Mouse (Mus musculus): ENCODE results near the gene Lrit2. TPM values are rescaled to one million over a fixed set of nuclear protein-coding genes. Genes with fewer than 3 reads are reported as not detected.

Lrit2 gene
- not detected in 2 replicates for polyA plus RNA-seq (2015; fragmentation: Nextera tagmentation; extraction: Ambion mirVana)

DNA sequence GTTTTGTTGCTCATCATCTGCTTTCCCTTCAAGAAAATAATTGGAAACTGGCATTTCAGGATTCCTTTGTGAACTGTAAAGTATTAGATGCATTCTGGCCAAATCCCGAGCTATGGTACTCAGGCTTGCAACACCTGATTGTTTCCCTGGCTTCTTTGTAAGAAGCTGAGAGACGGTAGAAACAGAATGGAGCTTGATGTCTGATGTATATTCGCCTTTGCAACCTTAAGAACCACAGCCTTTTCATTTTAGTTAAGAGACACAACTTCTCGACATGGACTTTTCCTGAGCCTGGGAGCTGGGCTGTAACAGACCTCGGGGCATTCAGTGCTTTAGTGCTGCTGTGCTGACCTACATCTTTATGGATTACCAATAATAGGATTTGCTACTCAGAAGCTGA is at the start of gene Lrit2:
TSS of gene Lrit2 (plus strand) at position 301 of the 400 bp plus-strand sequence.
- H3K27ac ChIP-seq = no peak within 1 kb of the TSS
- H3K9me3 ChIP-seq (replicated peaks) = no peaks in the 10 kb centered on the region
- H3K4me1 ChIP-seq (replicated peaks) = no peaks in the 10 kb centered on the region
- H3K27me3 ChIP-seq = no peaks in the 10 kb centered on the region
- no peaks in the 10 kb centered on the region for H3K36me3 ChIP-seq
- no peak within 1 kb of the TSS for H3K4me3 ChIP-seq (replicated peaks)
- no peak for ATAC-seq (ENCODE audit: low read depth)
- 61% methylated on average over 5 of the region's 5 CpGs for WGBS (ENCODE audit: insufficient replicate concordance)
- H3K4me2 ChIP-seq = no peak within 1 kb of the TSS
- DNase-seq = no peak
- H3K9ac ChIP-seq = no peak within 1 kb of the TSS

- Histone ChIP-seq H3K9ac (no peak overlapping the region), H3K4me1 (replicated peaks) (no peaks in the 10 kb centered on the region), H3K27me3 (no peaks in the 10 kb centered on the region), H3K4me2 (no peak overlapping the region), H3K4me3 (replicated peaks) (no peak overlapping the region), H3K36me3 (no peaks in the 10 kb centered on the region), H3K9me3 (replicated peaks) (no peaks in the 10 kb centered on the region), H3K27ac (no peak overlapping the region)
- no peak for DNase-seq
- 49% methylated on average over 4 of the region's 4 CpGs for WGBS (ENCODE audit: insufficient replicate concordance)
- ATAC-seq (ENCODE audit: low read depth) = no peak
Measured at GRCm38 (mm10) chr14:37027248-37027933, 40.3 kb upstream of the Lrit2 start.

DNA sequence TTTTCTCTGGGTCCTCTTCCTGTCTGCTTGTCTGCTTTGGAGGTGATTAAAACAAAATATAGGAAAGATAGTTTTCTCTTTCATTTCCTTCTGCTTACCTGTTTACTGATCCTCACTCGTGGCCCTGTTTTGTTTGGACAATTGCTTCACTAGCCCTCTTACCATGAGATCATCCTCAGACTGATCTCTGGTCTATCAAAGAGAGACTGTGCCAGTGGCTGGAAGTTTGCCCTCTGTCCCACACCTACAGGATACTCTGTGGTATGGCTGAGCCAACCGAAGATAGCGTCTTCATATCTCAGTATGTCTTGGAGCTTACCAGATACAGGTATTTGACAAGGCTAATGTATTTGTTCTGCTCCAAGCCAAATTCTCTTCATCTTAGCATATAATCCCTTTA is 39.8 kb upstream of the Lrit2 start:
- H3K4me3 ChIP-seq (replicated peaks) = no peak overlapping the region
- ATAC-seq (ENCODE audit: low read depth) (no peak), DNase-seq (no peak)
- H3K4me2 ChIP-seq = no peak overlapping the region
- no peaks in the 10 kb centered on the region for H3K27me3 ChIP-seq
- no peak overlapping the region for H3K27ac ChIP-seq
- 73% methylated on average over 3 of the region's 3 CpGs for WGBS (ENCODE audit: insufficient replicate concordance)
- no peak overlapping the region for H3K9ac ChIP-seq
- no peaks in the 10 kb centered on the region for H3K9me3 ChIP-seq (replicated peaks)
- H3K4me1 ChIP-seq (replicated peaks) = no peaks in the 10 kb centered on the region
- H3K36me3 ChIP-seq = no peaks in the 10 kb centered on the region

GRCm38 (mm10) chr14:37028555-37028954 is 39.2 kb upstream of the Lrit2 start:
- DNase-seq (no peak), ATAC-seq (ENCODE audit: low read depth) (no peak)
- no peak overlapping the region for H3K9ac ChIP-seq
- H3K9me3 ChIP-seq (replicated peaks) = no peaks in the 10 kb centered on the region
- H3K4me1 ChIP-seq (replicated peaks) = no peaks in the 10 kb centered on the region
- H3K4me3 ChIP-seq (replicated peaks) = no peak overlapping the region
- H3K4me2 ChIP-seq = no peak overlapping the region
- no peaks in the 10 kb centered on the region for H3K27me3 ChIP-seq
- no peaks in the 10 kb centered on the region for H3K36me3 ChIP-seq
- WGBS (ENCODE audit: insufficient replicate concordance) = 65% methylated on average over 3 of the region's 3 CpGs
- H3K27ac ChIP-seq = no peak overlapping the region

GRCm38 (mm10) chr14:37032481-37033104 is 35.1 kb upstream of the Lrit2 start:
- Histone ChIP-seq H3K36me3 (no peaks in the 10 kb centered on the region), H3K4me3 (replicated peaks) (no peak overlapping the region), H3K4me1 (replicated peaks) (no peaks in the 10 kb centered on the region), H3K9me3 (replicated peaks) (no peaks in the 10 kb centered on the region), H3K4me2 (no peak overlapping the region), H3K27me3 (no peaks in the 10 kb centered on the region), H3K9ac (no peak overlapping the region), H3K27ac (no peak overlapping the region)
- ATAC-seq (ENCODE audit: low read depth) (no peak), DNase-seq (no peak)
- WGBS (ENCODE audit: insufficient replicate concordance) = 70% methylated on average over 11 of the region's 11 CpGs

DNA sequence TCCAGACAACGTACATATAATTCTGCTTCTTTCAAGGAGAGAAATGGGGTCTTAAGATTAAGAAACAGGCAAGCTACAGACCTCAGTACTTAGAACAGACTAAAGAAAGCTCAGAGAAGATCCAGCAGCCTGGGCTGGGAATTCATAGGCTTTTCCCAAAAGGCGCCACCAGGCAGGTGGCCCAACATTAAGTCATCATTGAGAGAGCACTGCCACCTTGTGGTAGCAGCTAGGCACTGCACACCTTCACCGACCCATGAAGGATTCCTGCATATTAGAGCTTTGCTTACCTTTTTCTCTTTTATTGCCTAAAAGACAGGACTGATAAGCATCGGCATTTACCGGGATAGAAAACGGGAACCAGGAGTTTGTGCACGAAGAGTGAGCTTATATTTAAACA is 34.5 kb upstream of the Lrit2 start:
- H3K36me3 ChIP-seq = no peaks in the 10 kb centered on the region
- WGBS (ENCODE audit: insufficient replicate concordance) = 16% methylated on average over 7 of the region's 7 CpGs
- ATAC-seq (ENCODE audit: low read depth) = no peak

GRCm38 (mm10) chr14:37034432-37034831 is 33.3 kb upstream of the Lrit2 start:
- ATAC-seq (ENCODE audit: low read depth) = no peak
- Histone ChIP-seq H3K4me2 (no peak overlapping the region), H3K9ac (no peak overlapping the region), H3K9me3 (replicated peaks) (no peaks in the 10 kb centered on the region), H3K27me3 (no peaks in the 10 kb centered on the region), H3K27ac (no peak overlapping the region), H3K36me3 (no peaks in the 10 kb centered on the region), H3K4me1 (replicated peaks) (no peaks in the 10 kb centered on the region), H3K4me3 (replicated peaks) (no peak overlapping the region)
- no peak for DNase-seq
- WGBS (ENCODE audit: insufficient replicate concordance) = 41% methylated on average over 5 of the region's 5 CpGs

More for the DNA sequence above, 34.5 kb upstream of the Lrit2 start:
- Histone ChIP-seq H3K9ac (no peak overlapping the region), H3K4me2 (no peak overlapping the region), H3K4me1 (replicated peaks) (no peaks in the 10 kb centered on the region), H3K27me3 (no peaks in the 10 kb centered on the region), H3K27ac (no peak overlapping the region), H3K9me3 (replicated peaks) (no peaks in the 10 kb centered on the region), H3K4me3 (replicated peaks) (no peak overlapping the region)
- no peak for DNase-seq

- H3K9ac ChIP-seq = no peak within 1 kb of the TSS
- no peaks in the 10 kb centered on the region for H3K36me3 ChIP-seq
- DNase-seq = no peak
- H3K4me1 ChIP-seq (replicated peaks) = no peaks in the 10 kb centered on the region
- no peak within 1 kb of the TSS for H3K4me3 ChIP-seq (replicated peaks)
- WGBS (ENCODE audit: insufficient replicate concordance) = 50% methylated on average over 1 of the region's 1 CpGs
- H3K4me2 ChIP-seq = no peak within 1 kb of the TSS
- no peaks in the 10 kb centered on the region for H3K9me3 ChIP-seq (replicated peaks)
- no peak for ATAC-seq (ENCODE audit: low read depth)
- no peak within 1 kb of the TSS for H3K27ac ChIP-seq
- H3K27me3 ChIP-seq = no peaks in the 10 kb centered on the region
Measured at GRCm38 (mm10) chr14:37048914-37049410, 18.8 kb upstream of the Lrit2 start, which contains the start of gene Rgr. Gene Rgr, minus strand, starts transcription at chr14:37048964.

- no peak for ATAC-seq (ENCODE audit: low read depth)
- H3K4me3 ChIP-seq (replicated peaks) = no peak overlapping the region
- H3K27me3 ChIP-seq = no peaks in the 10 kb centered on the region
- H3K9ac ChIP-seq = no peak overlapping the region
- no peaks in the 10 kb centered on the region for H3K4me1 ChIP-seq (replicated peaks)
- DNase-seq = no peak
- WGBS (ENCODE audit: insufficient replicate concordance) = 38% methylated on average over 2 of the region's 2 CpGs
- H3K4me2 ChIP-seq = no peak overlapping the region
- no peak overlapping the region for H3K27ac ChIP-seq
- H3K9me3 ChIP-seq (replicated peaks) = no peaks in the 10 kb centered on the region
- H3K36me3 ChIP-seq = no peaks in the 10 kb centered on the region
Measured at GRCm38 (mm10) chr14:37064849-37065248, 2.9 kb upstream of the Lrit2 start.

DNA sequence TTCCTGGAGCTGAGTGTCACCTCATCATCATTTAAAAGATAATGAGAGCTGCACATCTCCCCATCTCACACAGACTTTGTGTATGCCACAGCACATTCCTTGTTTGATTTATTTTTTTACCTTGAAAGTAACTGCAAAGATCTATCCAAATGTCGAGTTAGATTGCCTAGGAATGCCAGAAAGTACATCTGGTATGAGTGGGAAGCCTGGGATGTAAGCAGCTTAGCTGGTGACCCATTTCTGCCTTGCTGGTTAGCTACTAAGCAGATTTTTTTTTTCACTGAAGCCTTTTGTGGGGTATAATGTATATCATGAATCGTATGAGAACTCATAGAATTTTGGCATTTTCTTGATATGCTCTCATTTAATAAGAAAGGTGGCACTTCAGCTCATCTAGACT is 1.1 kb upstream of the Lrit2 start:
- Histone ChIP-seq H3K9me3 (replicated peaks) (no peaks in the 10 kb centered on the region), H3K4me1 (replicated peaks) (no peaks in the 10 kb centered on the region)
- WGBS (ENCODE audit: insufficient replicate concordance) = 40% methylated on average over 2 of the region's 2 CpGs

DNA sequence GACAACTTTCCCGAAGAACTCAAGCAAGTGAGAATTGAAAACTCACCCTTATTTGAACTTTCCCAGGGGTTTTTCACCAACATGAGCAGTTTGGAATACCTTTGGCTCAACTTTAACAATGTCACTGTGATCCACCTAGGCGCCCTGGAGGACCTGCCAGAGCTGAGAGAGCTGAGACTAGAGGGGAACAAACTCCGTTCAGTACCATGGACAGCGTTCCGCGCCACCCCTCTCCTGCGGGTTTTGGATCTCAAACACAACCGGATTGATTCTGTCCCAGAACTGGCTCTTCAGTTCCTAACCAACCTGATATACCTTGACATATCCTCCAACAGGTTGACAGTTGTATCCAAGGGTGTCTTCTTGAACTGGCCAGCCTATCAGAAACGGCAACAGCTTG is 787 bp downstream of the Lrit2 start:
- Histone ChIP-seq H3K4me3 (replicated peaks) (no peak overlapping the region), H3K4me1 (replicated peaks) (no peaks in the 10 kb centered on the region), H3K27me3 (no peaks in the 10 kb centered on the region), H3K9ac (no peak overlapping the region), H3K36me3 (no peaks in the 10 kb centered on the region), H3K27ac (no peak overlapping the region), H3K4me2 (no peak overlapping the region), H3K9me3 (replicated peaks) (no peaks in the 10 kb centered on the region)
- peak; percentile 3 for DNase-seq
- WGBS (ENCODE audit: insufficient replicate concordance) = 17% methylated on average over 9 of the region's 9 CpGs
- no peak for ATAC-seq (ENCODE audit: low read depth)

More for the DNA sequence above, 1.1 kb upstream of the Lrit2 start:
- Histone ChIP-seq H3K4me2 (no peak overlapping the region), H3K36me3 (no peaks in the 10 kb centered on the region), H3K9ac (no peak overlapping the region), H3K27ac (no peak overlapping the region), H3K27me3 (no peaks in the 10 kb centered on the region), H3K4me3 (replicated peaks) (no peak overlapping the region)
- ATAC-seq (ENCODE audit: low read depth) = no peak
- no peak for DNase-seq

DNA sequence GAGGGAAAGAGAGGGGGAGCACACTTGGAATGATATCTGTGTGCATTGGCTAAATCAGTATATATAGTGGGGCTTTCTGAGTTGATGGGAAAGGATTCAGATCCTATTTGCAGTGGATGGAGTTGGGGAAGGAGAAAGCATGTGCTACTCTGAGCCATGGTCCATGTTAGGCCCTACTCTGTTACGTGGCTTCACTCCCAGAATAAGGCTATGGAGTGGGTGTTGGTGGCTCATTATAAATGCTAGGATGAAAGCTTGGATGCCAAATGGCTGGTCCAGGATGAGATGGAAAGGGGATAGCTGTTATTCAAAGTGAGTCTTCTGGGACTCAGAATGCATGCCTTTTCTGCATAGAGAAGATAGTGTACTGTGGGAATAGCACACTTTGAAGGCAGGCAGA is 13.0 kb downstream of the Lrit2 start:
- Histone ChIP-seq H3K27ac (no peak overlapping the region), H3K9ac (no peak overlapping the region), H3K4me3 (replicated peaks) (no peak overlapping the region), H3K4me1 (replicated peaks) (no peaks in the 10 kb centered on the region), H3K27me3 (no peaks in the 10 kb centered on the region), H3K4me2 (no peak overlapping the region), H3K36me3 (no peaks in the 10 kb centered on the region), H3K9me3 (replicated peaks) (no peaks in the 10 kb centered on the region; the same call in 1 of the 2 replicates)
- ATAC-seq (ENCODE audit: low read depth) = no peak
- 69% methylated on average over 1 of the region's 1 CpGs for WGBS (ENCODE audit: insufficient replicate concordance)
- DNase-seq = no peak

All from liver, embryonic 13.5 days (tissue).